Mouse (Mus musculus): Measurements from ENCODE around the gene Msx1. TPM values are rescaled to one million over a fixed set of nuclear protein-coding genes. Genes with fewer than 3 reads are reported as not detected.

The Msx1 gene
- polyA plus RNA-seq, 1 experiment from 2014 or later = 20.7 TPM

GRCm38 (mm10) chr5:37825111-37825600 lies 773 bp upstream of the Msx1 start:
- no peak for ATAC-seq (replicated peaks)
- Histone ChIP-seq H3K27ac (replicated peaks) (no peak overlapping the region), H3K4me2 (replicated peaks) (no peak overlapping the region), H3K4me1 (peaks cover 42% of the 10 kb centered on the region), H3K9me3 (peaks cover 5% of the 10 kb centered on the region; the same call in 1 of the 2 replicates), H3K4me3 (no peak overlapping the region), H3K9ac (replicated peaks) (no peak overlapping the region), H3K36me3 (no peaks in the 10 kb centered on the region), H3K27me3 (peaks cover 93% of the 10 kb centered on the region)
- WGBS = 10% methylated on average over 7 of the region's 7 CpGs

- H3K9me3 ChIP-seq = no peaks in the 10 kb centered on the region
These were observed 492 bp downstream of the Msx1 start for GRCm38 (mm10) chr5:37823721-37824460.

GRCm38 (mm10) chr5:37822791-37823720 lies 1.3 kb downstream of the Msx1 start:
- peaks cover 91% of the 10 kb centered on the region for H3K27me3 ChIP-seq

More at GRCm38 (mm10) chr5:37823721-37824460, 492 bp downstream of the Msx1 start:
- H3K4me2 ChIP-seq (replicated peaks) = peak overlapping the region; percentile 52
- H3K9ac ChIP-seq (replicated peaks) = peak overlapping the region; percentile 11; the same call in 1 of the 2 replicates
- no peaks in the 10 kb centered on the region for H3K36me3 ChIP-seq
- peak overlapping the region; percentile 38 for H3K4me3 ChIP-seq
- no peak overlapping the region for H3K27ac ChIP-seq (replicated peaks)
- WGBS = under 1% methylated on average over 58 of the region's 58 CpGs
- peaks cover 94% of the 10 kb centered on the region for H3K27me3 ChIP-seq
- peak; percentile 25 for ATAC-seq (replicated peaks)
- peaks cover 42% of the 10 kb centered on the region for H3K4me1 ChIP-seq

GRCm38 (mm10) chr5:37822116-37822707 lies 2.2 kb downstream of the Msx1 start:
- no peak overlapping the region for H3K4me2 ChIP-seq (replicated peaks)
- no peak for ATAC-seq (replicated peaks)

More at GRCm38 (mm10) chr5:37822791-37823720, 1.3 kb downstream of the Msx1 start:
- Histone ChIP-seq H3K4me3 (peak overlapping the region; percentile 38), H3K4me1 (peaks cover 41% of the 10 kb centered on the region), H3K9ac (replicated peaks) (no peak overlapping the region), H3K27ac (replicated peaks) (no peak overlapping the region), H3K9me3 (no peaks in the 10 kb centered on the region), H3K4me2 (replicated peaks) (peak overlapping the region; percentile 52), H3K36me3 (no peaks in the 10 kb centered on the region)
- ATAC-seq (replicated peaks) = no peak
- 1% methylated on average over 42 of the region's 42 CpGs for WGBS

GRCm38 (mm10) chr5:37821111-37821601 lies 3.2 kb downstream of the Msx1 start:
- Histone ChIP-seq H3K36me3 (no peaks in the 10 kb centered on the region), H3K9me3 (no peaks in the 10 kb centered on the region), H3K4me3 (no peak overlapping the region), H3K27ac (replicated peaks) (no peak overlapping the region), H3K9ac (replicated peaks) (no peak overlapping the region), H3K4me1 (peaks cover 38% of the 10 kb centered on the region), H3K4me2 (replicated peaks) (no peak overlapping the region), H3K27me3 (peaks cover 94% of the 10 kb centered on the region)
- ATAC-seq (replicated peaks) = 0 out of 2 replicates have a peak, but pooled peaks have one; percentile 23
- WGBS = 2% methylated on average over 27 of the region's 27 CpGs

More at GRCm38 (mm10) chr5:37822116-37822707, 2.2 kb downstream of the Msx1 start:
- no peak overlapping the region for H3K27ac ChIP-seq (replicated peaks)
- H3K36me3 ChIP-seq = no peaks in the 10 kb centered on the region
- H3K4me3 ChIP-seq = no peak overlapping the region
- no peaks in the 10 kb centered on the region for H3K9me3 ChIP-seq
- peaks cover 92% of the 10 kb centered on the region for H3K27me3 ChIP-seq
- peaks cover 41% of the 10 kb centered on the region for H3K4me1 ChIP-seq
- whole genome bisulfite sequencing = 10% methylated on average over 11 of the region's 11 CpGs
- no peak overlapping the region for H3K9ac ChIP-seq (replicated peaks)

- WGBS = 15% methylated on average over 8 of the region's 8 CpGs
- Histone ChIP-seq H3K4me1 (peaks cover 38% of the 10 kb centered on the region), H3K4me2 (replicated peaks) (no peak overlapping the region), H3K9me3 (no peaks in the 10 kb centered on the region), H3K4me3 (no peak overlapping the region), H3K27ac (replicated peaks) (no peak overlapping the region), H3K9ac (replicated peaks) (no peak overlapping the region), H3K27me3 (peaks cover 94% of the 10 kb centered on the region), H3K36me3 (no peaks in the 10 kb centered on the region)
- ATAC-seq (replicated peaks) = no peak
These were observed 3.7 kb downstream of the Msx1 start for GRCm38 (mm10) chr5:37820689-37821088.

- no peak overlapping the region for H3K27ac ChIP-seq (replicated peaks)
- no peak for ATAC-seq (replicated peaks)
- 7% methylated on average over 3 of the region's 3 CpGs for WGBS
- peaks cover 94% of the 10 kb centered on the region for H3K27me3 ChIP-seq
- H3K4me3 ChIP-seq = no peak overlapping the region
- H3K9ac ChIP-seq (replicated peaks) = no peak overlapping the region
- H3K4me2 ChIP-seq (replicated peaks) = no peak overlapping the region
- peaks cover 38% of the 10 kb centered on the region for H3K4me1 ChIP-seq
- no peaks in the 10 kb centered on the region for H3K36me3 ChIP-seq
- no peaks in the 10 kb centered on the region for H3K9me3 ChIP-seq
These were observed 4.4 kb downstream of the Msx1 start for GRCm38 (mm10) chr5:37819971-37820370.

GRCm38 (mm10) chr5:37819541-37819940 lies 4.8 kb downstream of the Msx1 start:
- Histone ChIP-seq H3K4me3 (no peak overlapping the region), H3K27ac (replicated peaks) (no peak overlapping the region), H3K9ac (replicated peaks) (no peak overlapping the region), H3K4me1 (peaks cover 36% of the 10 kb centered on the region), H3K9me3 (no peaks in the 10 kb centered on the region), H3K36me3 (no peaks in the 10 kb centered on the region), H3K4me2 (replicated peaks) (no peak overlapping the region), H3K27me3 (peaks cover 94% of the 10 kb centered on the region)
- no peak for ATAC-seq (replicated peaks)
- WGBS = 11% methylated on average over 5 of the region's 5 CpGs

GRCm38 (mm10) chr5:37818533-37819215 lies 5.7 kb downstream of the Msx1 start:
- peaks cover 94% of the 10 kb centered on the region for H3K27me3 ChIP-seq
- no peak overlapping the region for H3K4me2 ChIP-seq (replicated peaks)
- no peak overlapping the region for H3K27ac ChIP-seq (replicated peaks)
- H3K36me3 ChIP-seq = no peaks in the 10 kb centered on the region
- peaks cover 27% of the 10 kb centered on the region for H3K4me1 ChIP-seq
- H3K9me3 ChIP-seq = no peaks in the 10 kb centered on the region
- WGBS = 3% methylated on average over 25 of the region's 25 CpGs
- no peak overlapping the region for H3K4me3 ChIP-seq
- no peak for ATAC-seq (replicated peaks)
- H3K9ac ChIP-seq (replicated peaks) = no peak overlapping the region

- peaks cover 20% of the 10 kb centered on the region for H3K4me1 ChIP-seq
- peaks cover 92% of the 10 kb centered on the region for H3K27me3 ChIP-seq
- no peak overlapping the region for H3K4me3 ChIP-seq
- no peak for ATAC-seq (replicated peaks)
- no peaks in the 10 kb centered on the region for H3K36me3 ChIP-seq
- no peak overlapping the region for H3K9ac ChIP-seq (replicated peaks)
- WGBS = 2% methylated on average over 34 of the region's 34 CpGs
- no peak overlapping the region for H3K4me2 ChIP-seq (replicated peaks)
- no peaks in the 10 kb centered on the region for H3K9me3 ChIP-seq
- no peak overlapping the region for H3K27ac ChIP-seq (replicated peaks)
These were observed 6.5 kb downstream of the Msx1 start for GRCm38 (mm10) chr5:37817658-37818532.
